Mouse (Mus musculus): Measurements from ENCODE around the gene Mapt. TPM values are rescaled to one million over a fixed set of nuclear protein-coding genes. Genes with fewer than 3 reads are reported as not detected.

The Mapt gene
- polyA plus RNA-seq, 1 experiment: 1.0 TPM

DNA sequence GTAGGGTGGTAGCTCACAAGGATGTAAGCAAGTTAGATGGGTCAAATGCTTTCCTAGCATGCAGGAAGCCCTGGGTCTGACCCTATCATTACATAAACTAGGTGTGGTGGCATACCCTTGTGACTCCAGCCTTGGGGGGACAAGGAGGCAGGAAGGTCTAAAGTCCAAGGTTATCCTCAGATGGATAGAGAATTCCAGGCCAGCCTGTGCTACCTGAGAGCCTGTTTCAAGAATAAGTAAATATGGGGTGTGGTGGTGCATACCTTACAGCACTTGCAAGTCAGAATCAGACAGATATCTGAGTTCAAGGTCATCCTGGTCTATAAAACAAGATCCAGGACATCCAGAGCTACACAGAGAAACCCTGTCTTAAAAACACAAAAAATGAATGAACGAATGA is 96.3 kb downstream of the Mapt start:
- Histone ChIP-seq H3K4me1 (ENCODE audit: control insufficient read depth, insufficient read depth, insufficient read length, low read length) (no peaks in the 10 kb centered on the region), H3K27me3 (ENCODE audit: control insufficient read depth, insufficient read depth, low read length) (no peaks in the 10 kb centered on the region), H3K36me3 (ENCODE audit: control insufficient read depth, insufficient read depth, low read length) (0 out of 2 replicates have a peak, but pooled peaks cover 3% of the 10 kb centered on the region), H3K27ac (ENCODE audit: insufficient read depth, low read depth, low read length) (no peak overlapping the region), H3K4me3 (ENCODE audit: low read depth, low read length) (no peak overlapping the region)
- WGBS: 98% methylated on average over 1 of the region's 1 CpGs
- TF ChIP-seq POLR2A (IDR thresholded peaks at IDR 0.05; ENCODE audit: low read depth, low read length): no peak
- no peak for TF ChIP-seq CTCF (IDR thresholded peaks at IDR 0.05; ENCODE audit: extremely low read depth, insufficient read length, insufficient replicate concordance, low read depth, low read length)

DNA sequence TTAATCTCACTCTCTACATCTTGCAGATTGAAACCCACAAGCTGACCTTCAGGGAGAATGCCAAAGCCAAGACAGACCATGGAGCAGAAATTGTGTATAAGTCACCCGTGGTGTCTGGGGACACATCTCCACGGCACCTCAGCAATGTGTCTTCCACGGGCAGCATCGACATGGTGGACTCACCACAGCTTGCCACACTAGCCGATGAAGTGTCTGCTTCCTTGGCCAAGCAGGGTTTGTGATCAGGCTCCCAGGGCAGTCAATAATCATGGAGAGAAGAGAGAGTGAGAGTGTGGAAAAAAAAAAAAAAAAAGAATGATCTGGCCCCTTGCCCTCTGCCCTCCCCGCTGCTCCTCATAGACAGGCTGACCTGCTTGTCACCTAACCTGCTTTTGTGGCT is 96.8 kb downstream of the Mapt start:
- Histone ChIP-seq H3K27ac (ENCODE audit: insufficient read depth, low read depth, low read length) (no peak overlapping the region), H3K4me1 (ENCODE audit: control insufficient read depth, insufficient read depth, insufficient read length, low read length) (no peaks in the 10 kb centered on the region), H3K36me3 (ENCODE audit: control insufficient read depth, insufficient read depth, low read length) (0 out of 2 replicates have a peak, but pooled peaks cover 3% of the 10 kb centered on the region), H3K4me3 (ENCODE audit: low read depth, low read length) (no peak overlapping the region), H3K27me3 (ENCODE audit: control insufficient read depth, insufficient read depth, low read length) (no peaks in the 10 kb centered on the region)
- WGBS: 84% methylated on average over 6 of the region's 6 CpGs
- TF ChIP-seq CTCF (IDR thresholded peaks at IDR 0.05; ENCODE audit: extremely low read depth, insufficient read length, insufficient replicate concordance, low read depth, low read length) (no peak), POLR2A (IDR thresholded peaks at IDR 0.05; ENCODE audit: low read depth, low read length) (no peak)

DNA sequence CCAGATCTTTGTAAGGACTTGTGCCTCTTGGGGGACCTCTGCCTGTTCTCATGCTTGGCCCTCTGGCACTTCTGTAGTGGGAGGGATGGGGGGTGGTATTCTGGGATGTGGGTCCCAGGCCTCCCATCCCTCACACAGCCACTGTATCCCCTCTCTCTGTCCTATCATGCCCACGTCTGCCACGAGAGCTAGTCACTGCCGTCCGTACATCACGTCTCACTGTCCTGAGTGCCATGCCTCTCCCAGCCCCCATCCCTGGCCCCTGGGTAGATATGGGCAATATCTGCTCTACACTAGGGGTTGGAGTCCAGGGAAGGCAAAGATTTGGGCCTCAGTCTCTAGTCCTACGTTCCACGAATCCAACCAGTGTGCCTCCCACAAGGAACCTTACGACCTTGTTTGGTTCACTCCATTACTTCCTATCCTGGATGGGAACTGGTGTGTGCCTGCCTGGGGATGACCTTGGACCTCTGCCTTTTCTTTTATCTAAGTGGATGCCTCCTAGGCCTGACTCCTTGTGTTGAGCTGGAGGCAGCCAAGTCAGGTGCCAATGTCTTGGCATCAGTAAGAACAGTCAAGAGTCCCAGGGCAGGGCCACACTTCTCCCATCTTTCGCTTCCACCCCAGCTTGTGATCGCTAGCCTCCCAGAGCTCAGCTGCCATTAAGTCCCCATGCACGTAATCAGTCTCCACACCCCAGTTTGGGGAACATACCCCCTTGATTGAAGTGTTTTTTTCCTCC is 98.2 kb downstream of the Mapt start:
- TF ChIP-seq CTCF (IDR thresholded peaks at IDR 0.05; ENCODE audit: extremely low read depth, insufficient read length, insufficient replicate concordance, low read depth, low read length): no peak
- TF ChIP-seq POLR2A (IDR thresholded peaks at IDR 0.05; ENCODE audit: low read depth, low read length): no peak
- 67% methylated on average over 11 of the region's 11 CpGs for WGBS
- peaks cover 11% of the 10 kb centered on the region for H3K36me3 ChIP-seq (ENCODE audit: control insufficient read depth, insufficient read depth, low read length)
- H3K27me3 ChIP-seq (ENCODE audit: control insufficient read depth, insufficient read depth, low read length): no peaks in the 10 kb centered on the region
- no peak overlapping the region for H3K27ac ChIP-seq (ENCODE audit: insufficient read depth, low read depth, low read length)
- no peaks in the 10 kb centered on the region for H3K4me1 ChIP-seq (ENCODE audit: control insufficient read depth, insufficient read depth, insufficient read length, low read length)
- H3K4me3 ChIP-seq (ENCODE audit: low read depth, low read length): no peak overlapping the region

DNA sequence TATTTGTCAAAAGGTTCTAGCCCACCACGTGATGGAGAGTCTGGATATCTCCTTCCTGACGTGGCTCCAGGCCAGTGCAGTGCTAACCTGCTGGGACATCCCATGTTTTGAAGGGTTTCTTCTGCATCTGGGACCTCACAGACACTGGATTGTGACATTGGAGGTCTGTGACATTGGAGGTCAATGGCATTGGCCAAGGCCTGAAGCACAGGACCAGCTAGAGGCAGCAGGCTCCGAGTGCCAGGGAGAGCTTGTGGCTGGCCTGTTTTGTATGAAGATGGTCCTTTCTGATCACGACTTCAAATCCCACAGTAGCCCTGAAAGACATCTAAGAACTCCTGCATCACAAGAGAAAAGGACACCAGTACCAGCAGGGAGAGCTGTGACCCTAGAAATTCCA is 99.0 kb downstream of the Mapt start:
- Histone ChIP-seq H3K4me3 (ENCODE audit: low read depth, low read length) (no peak overlapping the region), H3K4me1 (ENCODE audit: control insufficient read depth, insufficient read depth, insufficient read length, low read length) (no peaks in the 10 kb centered on the region), H3K27ac (ENCODE audit: insufficient read depth, low read depth, low read length) (no peak overlapping the region), H3K36me3 (ENCODE audit: control insufficient read depth, insufficient read depth, low read length) (peaks cover 19% of the 10 kb centered on the region), H3K27me3 (ENCODE audit: control insufficient read depth, insufficient read depth, low read length) (no peaks in the 10 kb centered on the region)
- no peak for TF ChIP-seq POLR2A (IDR thresholded peaks at IDR 0.05; ENCODE audit: low read depth, low read length)
- TF ChIP-seq CTCF (IDR thresholded peaks at IDR 0.05; ENCODE audit: extremely low read depth, insufficient read length, insufficient replicate concordance, low read depth, low read length): no peak
- WGBS: 81% methylated on average over 4 of the region's 4 CpGs

DNA sequence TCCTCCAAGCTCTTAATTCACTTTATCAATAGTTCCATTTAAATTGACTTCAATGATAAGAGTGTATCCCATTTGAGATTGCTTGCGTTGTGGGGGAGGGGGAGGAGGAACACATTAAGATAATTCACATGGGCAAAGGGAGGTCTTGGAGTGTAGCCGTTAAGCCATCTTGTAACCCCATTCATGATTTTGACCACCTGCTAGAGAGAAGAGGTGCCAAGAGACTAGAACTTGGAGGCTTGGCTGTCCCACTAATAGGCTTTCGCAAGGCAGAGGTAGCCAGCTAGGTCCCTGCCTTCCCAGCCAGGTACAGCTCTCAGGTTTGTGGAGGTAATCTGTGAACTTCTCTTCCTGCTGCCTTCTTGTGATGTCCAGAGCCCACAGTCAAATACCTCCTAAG is 100.0 kb downstream of the Mapt start:
- Histone ChIP-seq H3K4me1 (ENCODE audit: control insufficient read depth, insufficient read depth, insufficient read length, low read length) (no peaks in the 10 kb centered on the region), H3K4me3 (ENCODE audit: low read depth, low read length) (no peak overlapping the region), H3K27me3 (ENCODE audit: control insufficient read depth, insufficient read depth, low read length) (no peaks in the 10 kb centered on the region), H3K27ac (ENCODE audit: insufficient read depth, low read depth, low read length) (no peak overlapping the region), H3K36me3 (ENCODE audit: control insufficient read depth, insufficient read depth, low read length) (peaks cover 28% of the 10 kb centered on the region)
- WGBS: 80% methylated on average over 3 of the region's 3 CpGs
- TF ChIP-seq POLR2A (IDR thresholded peaks at IDR 0.05; ENCODE audit: low read depth, low read length) (no peak), CTCF (IDR thresholded peaks at IDR 0.05; ENCODE audit: extremely low read depth, insufficient read length, insufficient replicate concordance, low read depth, low read length) (no peak)

DNA sequence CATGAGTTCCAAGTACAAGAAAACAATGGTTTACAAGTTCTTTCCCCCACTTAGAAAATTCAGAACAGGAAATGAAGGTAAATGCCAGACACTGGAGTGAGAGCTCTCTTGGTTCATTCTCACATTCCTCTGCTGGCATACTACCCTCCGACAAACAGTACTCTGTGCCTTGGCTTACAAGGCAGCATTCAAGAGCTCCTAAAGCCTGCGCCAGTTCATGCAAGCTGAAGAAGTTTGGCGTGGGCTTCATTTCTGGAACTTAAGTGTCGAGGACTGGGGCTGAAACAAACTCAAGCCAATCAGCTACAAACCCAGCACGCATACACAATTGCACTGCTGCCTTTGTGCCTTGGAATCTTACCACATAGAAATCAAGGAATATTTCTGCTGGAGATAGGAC is 100.9 kb downstream of the Mapt start:
- Histone ChIP-seq H3K27me3 (ENCODE audit: control insufficient read depth, insufficient read depth, low read length) (no peaks in the 10 kb centered on the region), H3K4me1 (ENCODE audit: control insufficient read depth, insufficient read depth, insufficient read length, low read length) (no peaks in the 10 kb centered on the region), H3K27ac (ENCODE audit: insufficient read depth, low read depth, low read length) (no peak overlapping the region), H3K36me3 (ENCODE audit: control insufficient read depth, insufficient read depth, low read length) (peaks cover 32% of the 10 kb centered on the region), H3K4me3 (ENCODE audit: low read depth, low read length) (no peak overlapping the region)
- no peak for TF ChIP-seq CTCF (IDR thresholded peaks at IDR 0.05; ENCODE audit: extremely low read depth, insufficient read length, insufficient replicate concordance, low read depth, low read length)
- no peak for TF ChIP-seq POLR2A (IDR thresholded peaks at IDR 0.05; ENCODE audit: low read depth, low read length)
- WGBS: 80% methylated on average over 5 of the region's 5 CpGs

DNA sequence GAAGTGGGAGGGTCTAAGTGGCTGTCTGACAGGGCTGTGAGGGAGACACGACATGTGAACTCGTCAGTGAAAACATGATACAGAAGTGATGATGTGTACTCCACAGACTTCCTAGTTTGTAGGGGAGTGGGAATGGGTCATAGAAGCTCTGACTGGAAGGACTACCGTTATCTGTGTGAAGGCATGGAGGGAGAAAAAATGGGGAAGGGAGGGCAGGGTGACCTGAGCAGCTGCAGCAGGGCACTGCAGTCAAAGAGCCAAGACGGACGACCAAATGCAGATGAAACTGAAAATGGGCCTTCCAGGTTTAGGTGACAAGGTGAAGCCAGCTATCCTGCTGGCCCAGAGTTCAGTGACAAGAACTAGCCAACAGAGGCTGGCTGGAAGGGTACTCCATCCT is 102.9 kb downstream of the Mapt start:
- peaks cover 49% of the 10 kb centered on the region for H3K36me3 ChIP-seq (ENCODE audit: control insufficient read depth, insufficient read depth, low read length)

More for the DNA sequence above, 102.9 kb downstream of the Mapt start:
- no peaks in the 10 kb centered on the region for H3K4me1 ChIP-seq (ENCODE audit: control insufficient read depth, insufficient read depth, insufficient read length, low read length)
- H3K27me3 ChIP-seq (ENCODE audit: control insufficient read depth, insufficient read depth, low read length): no peaks in the 10 kb centered on the region
- TF ChIP-seq POLR2A (IDR thresholded peaks at IDR 0.05; ENCODE audit: low read depth, low read length): no peak
- no peak for TF ChIP-seq CTCF (IDR thresholded peaks at IDR 0.05; ENCODE audit: extremely low read depth, insufficient read length, insufficient replicate concordance, low read depth, low read length)
- no peak overlapping the region for H3K4me3 ChIP-seq (ENCODE audit: low read depth, low read length)
- H3K27ac ChIP-seq (ENCODE audit: insufficient read depth, low read depth, low read length): no peak overlapping the region
- whole genome bisulfite sequencing: 83% methylated on average over 5 of the region's 5 CpGs
